Mouse (Mus musculus) brown adipose tissue, adult 24 weeks (tissue): ENCODE results near the gene Cebpzos. TPM values are rescaled to one million over a fixed set of nuclear protein-coding genes. Genes with fewer than 3 reads are reported as not detected.

Source experiments
- H3K27ac ChIP-seq: fragments of 200-500 bp; replicated peaks from 2 replicates; pipeline ENCODE4 v1.5.1; 2012; ENCODE audit warnings: low read depth, mild to moderate bottlenecking, low read length
- H3K4me1 ChIP-seq: fragments of 200-500 bp; 2 replicates; pipeline ENCODE4 v1.6.1; 2012; ENCODE audit warnings: low read length, mixed read lengths; ENCODE audit not compliant: control insufficient read depth, insufficient read depth, insufficient read length
- H3K4me3 ChIP-seq: fragments of 200-500 bp; 2 replicates; pipeline ENCODE4 v1.5.1; 2012; ENCODE audit warnings: low read depth, mild to moderate bottlenecking, low read length, moderate library complexity; ENCODE audit not compliant: insufficient read depth
- polyA plus RNA-seq: library from polyadenylated mRNA; stranded (reverse); fragments of >200 nt; gene quantifications from 2 replicates; pipeline ENCODE4 v1.2.4, GENCODE M21; 2012; ENCODE audit not compliant: missing spikeins, insufficient read depth, insufficient read length

Gene Cebpzos
- polyA plus RNA-seq, 1 experiment, result 93.4 TPM

DNA sequence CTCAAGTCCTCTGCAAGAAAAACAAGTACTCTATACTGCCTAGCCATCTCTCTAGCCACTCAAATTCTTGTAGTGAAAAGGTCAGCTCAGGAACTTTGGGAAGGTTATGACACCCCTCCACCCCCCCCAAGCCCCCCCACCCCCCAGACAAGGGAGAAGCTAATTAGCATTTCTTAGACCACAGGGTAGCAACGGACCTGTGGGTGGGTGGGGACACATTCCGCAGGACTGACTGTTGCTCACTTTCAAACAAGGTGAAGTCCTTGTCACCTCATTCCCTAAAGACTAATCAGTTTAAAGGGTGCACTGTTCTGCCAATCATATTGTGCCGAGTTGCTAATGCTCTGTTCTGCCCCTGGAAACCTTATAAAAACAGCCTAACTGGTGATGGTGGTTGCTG lies 2.4 kb upstream of the Cebpzos start:
- H3K4me3 ChIP-seq, result no peak overlapping the region
- H3K27ac ChIP-seq, result no peak overlapping the region
- peaks cover 3% of the 10 kb centered on the region; the same call in 1 of the 2 replicates for H3K4me1 ChIP-seq

DNA sequence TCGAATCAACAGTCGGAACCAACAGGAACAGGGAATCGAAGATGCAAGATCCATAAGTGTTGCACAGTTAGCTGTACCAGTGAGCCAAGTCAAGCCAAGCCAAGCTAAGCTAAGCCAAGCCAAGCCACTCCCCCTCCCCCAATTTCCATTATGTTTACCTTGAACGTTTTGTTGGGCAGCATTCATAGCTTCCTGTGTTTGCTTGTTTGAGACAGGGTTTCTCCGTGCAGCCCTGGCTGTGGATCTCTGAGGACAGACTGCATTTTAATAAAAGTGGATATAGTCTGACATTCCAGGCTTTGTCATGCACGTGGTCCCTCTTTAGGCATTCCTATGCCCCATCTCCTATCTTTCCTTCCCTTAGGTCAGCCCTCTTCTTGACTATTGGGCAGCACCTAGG lies 528 bp upstream of the Cebpzos start:
- Histone ChIP-seq H3K27ac (peak overlapping the region; percentile 59; the same call in 1 of the 2 replicates), H3K4me3 (peak overlapping the region; percentile 73), H3K4me1 (peaks cover 3% of the 10 kb centered on the region; the same call in 1 of the 2 replicates)

DNA sequence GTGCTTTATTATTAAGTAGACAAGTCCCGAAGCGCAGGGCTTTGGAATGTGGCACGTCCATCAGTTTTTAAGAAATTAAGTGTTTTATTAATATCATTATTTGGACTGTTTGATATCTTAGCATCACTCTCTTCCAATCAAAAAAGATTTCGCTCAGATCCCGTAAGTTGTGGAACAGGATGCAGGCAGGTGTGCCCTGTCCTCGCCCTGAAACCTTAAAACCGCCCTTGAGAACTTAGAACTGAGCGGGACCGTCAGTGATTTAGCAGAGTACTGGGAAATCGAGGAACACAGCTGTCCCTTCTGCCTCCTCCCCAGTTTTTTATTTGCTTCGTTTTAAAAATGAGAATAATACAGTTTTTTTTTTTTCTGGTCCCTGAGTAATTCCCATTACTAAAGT lies 599 bp downstream of the Cebpzos start:
- Histone ChIP-seq H3K27ac (no peak overlapping the region), H3K4me1 (peaks cover 3% of the 10 kb centered on the region; the same call in 1 of the 2 replicates), H3K4me3 (peak overlapping the region; percentile 73)

DNA sequence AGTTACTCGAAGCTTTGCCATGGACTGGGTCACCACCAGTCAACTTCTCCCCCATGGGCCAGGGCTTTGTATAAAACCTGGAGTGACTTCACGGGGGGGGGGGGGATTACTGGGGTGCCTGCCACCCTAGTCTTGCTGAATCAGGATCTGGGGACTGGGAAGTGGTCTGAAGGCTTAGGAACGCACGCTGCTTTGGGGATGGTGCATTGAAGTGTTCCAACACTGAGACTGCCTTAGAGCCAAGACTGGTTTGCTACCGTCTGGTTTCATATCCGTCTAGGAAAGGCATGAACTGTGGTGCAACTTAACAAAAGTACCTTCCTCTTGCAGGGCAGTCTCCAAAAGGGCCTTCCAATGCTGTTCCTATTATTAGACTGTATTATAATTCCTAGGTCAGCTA lies 1.4 kb downstream of the Cebpzos start:
- no peak overlapping the region for H3K4me3 ChIP-seq
- no peak overlapping the region for H3K27ac ChIP-seq
- peaks cover 3% of the 10 kb centered on the region; the same call in 1 of the 2 replicates for H3K4me1 ChIP-seq

DNA sequence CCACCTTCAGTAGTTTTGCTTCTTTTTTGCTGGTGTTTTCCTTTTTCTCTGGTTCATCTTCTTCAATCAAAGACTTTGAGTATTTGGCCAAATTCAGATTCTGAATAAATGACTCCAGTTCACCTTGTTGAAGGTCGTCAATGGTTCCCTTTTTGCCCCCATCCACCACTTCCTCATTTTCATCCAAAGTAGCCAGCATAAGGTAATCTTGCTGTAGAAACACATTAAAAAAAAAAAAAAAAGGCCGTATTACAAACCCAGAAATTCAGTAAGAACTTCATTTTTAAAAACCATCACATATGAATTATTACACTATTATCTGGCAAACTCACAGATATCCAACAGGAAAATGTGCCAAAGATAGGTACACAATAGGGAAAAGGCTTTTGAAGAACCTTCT lies 19.6 kb downstream of the Cebpzos start:
- H3K4me1 ChIP-seq, result peaks cover 3% of the 10 kb centered on the region; the same call in 1 of the 2 replicates
- H3K4me3 ChIP-seq, result peak overlapping the region; percentile 90
- H3K27ac ChIP-seq, result no peak overlapping the region

DNA sequence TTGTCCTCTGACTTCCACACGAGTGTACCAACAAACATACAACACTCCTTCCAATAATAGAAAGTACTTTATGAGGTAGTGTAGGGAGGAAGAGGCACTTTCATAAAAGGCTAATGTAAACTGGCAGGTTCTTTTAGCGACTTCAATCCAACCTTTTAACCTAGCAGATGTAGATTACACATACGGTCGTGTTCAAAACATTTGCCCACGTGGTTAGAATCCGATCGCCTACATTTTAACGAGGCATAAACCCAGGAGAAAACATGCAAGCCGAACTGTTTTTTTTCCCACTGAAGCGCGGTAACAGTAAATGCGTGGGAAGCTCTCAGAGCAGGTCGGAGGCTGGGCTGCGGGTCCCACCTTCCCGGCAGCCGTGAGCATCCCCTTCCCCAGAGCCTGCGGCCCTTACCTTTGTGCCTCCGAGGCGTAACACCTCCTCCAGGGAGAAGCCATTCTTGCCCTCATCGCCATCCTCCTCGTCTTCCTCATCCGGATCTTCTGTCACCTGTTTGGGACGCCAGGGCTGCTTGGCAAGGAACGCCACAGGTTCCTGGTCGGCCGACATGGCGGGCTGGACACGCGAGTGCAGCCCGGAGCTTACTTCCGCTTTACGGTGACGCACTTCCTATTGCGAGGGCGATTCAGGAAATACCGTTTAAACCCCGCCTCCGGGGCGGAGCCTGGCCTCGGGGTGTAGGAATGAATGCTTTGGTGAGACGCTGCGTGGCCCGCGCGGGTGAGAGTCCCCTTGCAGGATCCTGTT lies 20.3 kb downstream of the Cebpzos start, which contains the start of the genes Cebpz and Ndufaf7:
TSS of gene Cebpz (minus strand) at position 601 of the 763 bp plus-strand sequence.
TSS of gene Ndufaf7 (plus strand) at position 671 of the 763 bp plus-strand sequence.
- H3K4me3 ChIP-seq, result peak within 1 kb of the TSS; percentile 90
- peaks cover 3% of the 10 kb centered on the region; the same call in 1 of the 2 replicates for H3K4me1 ChIP-seq
- peak within 1 kb of the TSS; percentile 41 for H3K27ac ChIP-seq

DNA sequence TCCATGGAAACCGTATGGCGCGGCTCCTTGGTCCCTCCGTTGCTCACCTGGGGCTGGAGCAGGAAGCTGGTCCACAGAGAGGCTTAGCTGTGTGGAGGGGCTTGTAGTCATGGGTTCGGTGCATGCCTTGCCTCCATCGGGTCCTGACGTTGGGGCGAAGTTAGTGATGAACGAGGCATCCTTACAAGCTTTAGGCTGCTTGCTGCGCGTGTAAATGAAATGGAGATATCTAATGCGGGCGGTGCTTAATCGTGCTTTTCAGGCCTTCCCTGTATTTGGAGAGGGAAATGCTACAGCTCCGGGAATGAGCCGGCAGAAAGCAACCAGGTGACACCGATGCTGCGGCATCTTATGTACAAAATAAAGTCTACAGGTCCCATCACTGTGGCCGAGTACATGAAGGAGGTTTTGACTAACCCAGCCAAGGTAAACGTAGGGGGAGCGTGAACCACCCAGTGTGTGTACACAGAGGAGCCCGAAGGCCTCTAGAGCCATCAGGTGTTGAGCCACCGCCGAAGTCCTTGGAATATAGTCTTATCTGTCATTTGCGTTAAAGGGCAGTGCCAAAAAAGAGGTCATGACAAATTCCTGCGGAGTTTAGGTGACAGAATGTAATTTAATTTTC lies 21.0 kb downstream of the Cebpzos start:
- H3K4me3 ChIP-seq, result peak overlapping the region; percentile 83
- H3K4me1 ChIP-seq, result peaks cover 3% of the 10 kb centered on the region; the same call in 1 of the 2 replicates
- no peak overlapping the region for H3K27ac ChIP-seq

DNA sequence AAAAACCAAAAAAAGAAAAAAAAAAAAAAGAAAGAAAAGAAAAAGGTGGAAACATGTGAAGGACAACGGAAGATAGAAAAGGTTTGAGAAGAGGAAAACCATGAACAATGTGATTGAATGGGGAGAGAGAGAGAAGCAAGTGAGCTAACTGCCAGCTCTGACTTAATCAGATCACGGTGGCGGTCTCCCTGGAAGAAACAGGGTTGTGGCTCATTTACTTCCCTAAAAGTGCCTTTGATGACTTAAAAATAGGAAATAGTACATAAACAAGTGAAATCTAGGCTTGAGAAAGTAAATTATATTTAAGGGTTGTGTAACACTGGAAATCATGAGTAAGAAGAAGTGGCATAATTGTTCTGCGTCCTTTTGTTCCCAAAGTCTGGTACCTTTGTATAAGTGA lies 22.6 kb downstream of the Cebpzos start:
- Histone ChIP-seq H3K4me3 (no peak overlapping the region), H3K4me1 (peaks cover 3% of the 10 kb centered on the region; the same call in 1 of the 2 replicates)

DNA sequence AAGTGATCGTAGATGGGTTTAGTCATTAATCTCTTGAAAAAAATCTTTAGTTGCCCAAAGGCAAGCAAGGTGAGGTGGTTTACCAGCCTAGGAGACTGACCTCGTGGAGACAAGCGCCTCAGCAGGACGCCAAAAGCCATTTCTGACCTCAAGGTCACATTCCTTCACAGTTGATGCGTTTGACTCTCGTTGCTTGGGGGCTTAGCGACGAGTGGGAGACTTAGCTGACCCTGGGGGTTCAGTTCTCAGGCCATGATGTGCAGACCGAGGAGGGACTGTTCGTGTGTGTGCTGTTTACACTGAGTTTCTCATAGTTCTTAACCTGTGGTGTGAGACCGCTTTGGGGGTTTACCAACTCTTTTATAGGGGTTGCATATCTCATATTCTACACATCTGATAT lies 26.3 kb downstream of the Cebpzos start:
- Histone ChIP-seq H3K4me1 (no peaks in the 10 kb centered on the region), H3K27ac (no peak overlapping the region), H3K4me3 (no peak overlapping the region)

More for the DNA sequence above, 22.6 kb downstream of the Cebpzos start:
- H3K27ac ChIP-seq, result no peak overlapping the region

DNA sequence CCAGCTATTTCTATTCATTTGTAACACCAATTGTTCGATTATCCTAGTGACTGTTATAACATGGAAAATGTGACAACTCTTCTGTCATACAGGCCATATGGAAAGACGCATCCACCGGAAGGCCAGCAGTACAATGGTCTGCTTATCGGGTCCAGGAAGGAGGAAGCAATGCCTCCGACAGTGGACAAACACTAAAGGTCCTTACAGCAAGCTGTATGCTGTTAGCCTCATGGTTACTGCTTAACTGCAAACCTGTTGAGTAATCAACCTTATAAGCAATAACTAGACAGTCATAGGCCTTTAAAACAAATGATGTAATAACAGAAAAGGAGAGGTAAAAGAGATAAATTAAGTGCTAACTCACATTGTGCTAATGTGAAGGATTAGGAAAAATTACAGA lies 34.9 kb downstream of the Cebpzos start:
- H3K4me3 ChIP-seq, result no peak overlapping the region

DNA sequence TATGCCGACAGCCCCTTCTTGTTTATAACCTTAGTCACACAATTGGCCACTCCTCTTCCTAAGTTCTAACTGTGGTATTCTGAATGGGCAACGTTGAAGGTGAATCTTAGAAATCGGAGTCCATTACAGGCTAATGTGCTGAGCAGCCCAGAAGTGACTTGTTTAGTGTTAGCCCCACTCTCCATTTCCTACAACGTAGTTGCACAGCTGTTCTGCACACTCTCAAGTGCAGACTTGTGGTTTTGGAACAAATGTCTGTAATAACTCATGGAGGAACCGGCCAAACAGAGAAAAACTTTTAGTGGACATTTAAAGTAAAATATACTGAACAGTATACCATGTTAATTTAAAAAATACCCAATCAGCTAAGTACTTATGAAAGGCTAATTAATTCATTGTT lies 35.8 kb downstream of the Cebpzos start:
- Histone ChIP-seq H3K4me3 (no peak overlapping the region), H3K27ac (no peak overlapping the region), H3K4me1 (no peaks in the 10 kb centered on the region)

More for the DNA sequence above, 34.9 kb downstream of the Cebpzos start:
- H3K27ac ChIP-seq, result no peak overlapping the region
- H3K4me1 ChIP-seq, result no peaks in the 10 kb centered on the region

DNA sequence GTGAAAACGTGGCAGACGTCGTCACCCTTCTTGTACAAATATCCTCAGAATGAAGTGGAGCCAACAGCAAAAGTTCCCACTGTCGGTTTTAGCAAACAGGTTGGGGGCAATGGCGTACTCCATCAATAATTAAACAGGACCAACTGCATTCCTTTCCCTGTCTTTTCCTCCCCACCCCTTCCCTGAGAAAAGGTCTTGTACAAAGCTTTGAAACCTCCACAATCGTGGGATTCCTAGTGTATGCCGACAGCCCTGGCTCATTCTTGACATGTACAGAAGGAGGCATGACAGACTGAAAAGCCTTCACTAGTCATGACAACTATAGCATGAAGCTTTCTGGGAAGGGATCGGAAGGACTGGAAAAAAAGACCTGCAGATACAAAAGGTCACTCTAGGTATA lies 36.9 kb downstream of the Cebpzos start:
- H3K4me1 ChIP-seq, result no peaks in the 10 kb centered on the region
- no peak overlapping the region for H3K4me3 ChIP-seq
- no peak overlapping the region for H3K27ac ChIP-seq

DNA sequence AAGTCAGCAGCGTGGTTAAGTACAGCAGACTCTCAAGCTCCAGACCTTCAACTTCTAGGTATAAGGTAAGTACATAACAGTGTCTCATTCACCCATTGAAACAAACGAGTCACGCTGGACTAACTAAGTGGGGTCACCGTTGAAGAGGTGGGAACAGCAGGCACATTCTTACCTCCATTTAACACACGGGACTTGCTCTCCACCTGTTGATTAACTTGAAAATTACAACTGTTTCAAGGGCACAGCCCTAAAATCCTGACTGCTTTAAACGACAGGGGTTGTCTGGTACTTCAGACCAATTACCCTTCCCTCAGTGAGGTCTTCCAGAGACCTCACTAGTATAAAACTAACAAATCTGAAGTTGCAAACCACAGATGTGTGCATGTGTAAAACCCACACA lies 43.2 kb downstream of the Cebpzos start:
- no peaks in the 10 kb centered on the region for H3K4me1 ChIP-seq
- no peak overlapping the region for H3K4me3 ChIP-seq
- no peak overlapping the region for H3K27ac ChIP-seq

DNA sequence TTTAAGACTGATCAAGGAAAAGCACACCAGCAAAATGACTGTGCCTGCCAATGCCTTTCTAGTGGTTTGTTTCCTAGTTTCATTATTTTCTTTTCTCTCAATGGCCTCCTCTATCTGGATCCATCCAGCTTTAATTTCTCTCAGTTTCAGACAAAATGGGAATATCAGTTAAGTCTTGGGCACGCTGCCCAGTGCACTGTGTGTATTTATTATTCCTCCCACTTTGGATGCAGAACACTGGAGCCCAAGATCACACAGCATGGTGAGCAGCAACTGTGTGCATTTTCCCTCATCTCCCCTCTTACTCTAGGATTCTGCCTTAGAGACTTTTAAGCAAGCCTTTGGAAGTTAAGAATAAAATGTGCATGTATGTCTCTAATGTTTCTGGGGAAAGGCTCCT lies 48.1 kb downstream of the Cebpzos start:
- no peak overlapping the region for H3K4me3 ChIP-seq
- H3K4me1 ChIP-seq, result no peaks in the 10 kb centered on the region

DNA sequence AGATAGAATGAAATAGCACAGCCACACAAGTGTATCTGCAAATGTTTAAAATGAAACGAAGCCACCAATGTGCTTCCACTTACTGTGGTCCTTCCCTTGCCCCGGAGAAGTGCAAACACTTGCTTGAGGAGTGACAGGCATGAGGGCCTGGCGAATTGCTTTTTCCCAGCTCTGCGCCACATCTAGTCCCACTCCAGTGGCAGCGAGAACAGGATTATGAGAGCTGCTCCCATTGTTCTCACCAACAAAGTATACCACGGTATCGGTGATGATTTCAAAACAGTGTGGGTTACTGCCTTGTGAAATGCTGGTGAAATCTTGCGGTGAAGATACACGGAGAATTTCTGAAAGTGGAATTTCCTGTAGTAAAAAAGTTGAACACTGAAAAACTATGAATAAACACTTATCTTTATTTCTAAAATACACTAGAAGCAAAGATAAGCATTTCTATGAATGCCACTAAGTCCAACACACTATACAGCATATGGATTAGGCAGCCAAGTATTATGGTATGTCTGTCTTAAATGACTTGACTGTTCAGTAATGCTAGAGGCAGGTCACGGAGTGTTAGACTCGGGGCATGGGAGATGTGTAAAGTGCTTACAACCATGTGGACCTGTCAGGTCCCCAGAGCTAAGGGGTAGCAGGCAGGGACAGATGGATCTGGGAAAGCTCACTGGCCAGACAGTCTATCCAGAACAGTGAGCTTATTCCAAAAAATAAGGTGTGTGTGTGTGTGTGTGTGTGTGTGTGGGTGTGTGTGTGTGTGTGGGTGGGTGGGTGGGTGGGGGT lies 50.0 kb downstream of the Cebpzos start:
- Histone ChIP-seq H3K27ac (no peak overlapping the region), H3K4me1 (no peaks in the 10 kb centered on the region), H3K4me3 (no peak overlapping the region)

More for the DNA sequence above, 48.1 kb downstream of the Cebpzos start:
- no peak overlapping the region for H3K27ac ChIP-seq
